Mouse (Mus musculus) bone marrow, adult 2 months (tissue): ENCODE results near the gene 4930404N11Rik.

ENCODE experiments used
- CTCF ChIP-seq: fragments of 200-500 bp; IDR thresholded peaks from 2 replicates; pipeline ENCODE4 v1.5.1; 2011; ENCODE audit warnings: low read length, control low read depth; ENCODE audit not compliant: control insufficient read depth, insufficient read depth
- POLR2A ChIP-seq: fragments of 200-500 bp; IDR thresholded peaks from 2 replicates; pipeline ENCODE4 v1.6.1; 2011; ENCODE audit warnings: low read depth, mild to moderate bottlenecking, control low read depth, low read length, borderline replicate concordance; ENCODE audit not compliant: control insufficient read depth

GRCm38 (mm10) chr10:81395865-81396264 lies 30.2 kb upstream of the 4930404N11Rik start:
- TF ChIP-seq POLR2A (no peak), CTCF (no peak)
